Mouse (Mus musculus): ENCODE measurements at regions not wholly inside any gene's neighbourhood (a gene's known extent, or its start where the extent isn't known, plus 50 kb on each side); places are given as distances from the start of the nearest gene placed in this dataset.

- DNase-seq (ENCODE audit: low read depth): peak; percentile 87
Measured at GRCm38 (mm10) chr1:161301348-161302075, 50.5 kb upstream of the Prdx6 start.

- DNase-seq (ENCODE audit: low read depth): peak; percentile 11
Measured at GRCm38 (mm10) chr1:161306772-161307499, 55.9 kb upstream of the Prdx6 start.

- DNase-seq (ENCODE audit: low read depth): peak; percentile 55
Measured at GRCm38 (mm10) chr1:161309269-161309668, 58.2 kb upstream of the Prdx6 start.

GRCm38 (mm10) chr1:161314078-161314477 is 63.1 kb upstream of the Prdx6 start:
- DNase-seq (ENCODE audit: low read depth): no peak

- no peak for DNase-seq (ENCODE audit: low read depth)
Measured at GRCm38 (mm10) chr1:161321675-161322074, 70.7 kb upstream of the Prdx6 start.

GRCm38 (mm10) chr1:161329218-161329617 is 66.0 kb upstream of the Tnfsf4 start:
- peak; percentile 31 for DNase-seq (ENCODE audit: low read depth)

- no peak for DNase-seq (ENCODE audit: low read depth)
Measured at GRCm38 (mm10) chr1:161333151-161333550, 62.1 kb upstream of the Tnfsf4 start.

- DNase-seq (ENCODE audit: low read depth): peak; percentile 7
Measured at GRCm38 (mm10) chr1:161345111-161345510, 50.1 kb upstream of the Tnfsf4 start.

Data from 416B (cell line).